Mouse (Mus musculus) hindbrain, embryonic 15.5 days (tissue): ENCODE measurements around the gene Sfxn4. TPM values are rescaled to one million over a fixed set of nuclear protein-coding genes. Genes with fewer than 3 reads are reported as not detected.

Source experiments
- ATAC-seq: fragments of 200-750 bp; cut with Nextera tagmentation; 2 replicates; pipeline ENCODE4 v1.8.0; 2017; ENCODE audit warnings: low read depth, moderate number of reproducible peaks, moderate TSS enrichment; ENCODE audit not compliant: low FRiP score
- H3K27ac ChIP-seq: fragments of 300-500 bp; sonication (generic); replicated peaks from 2 replicates; pipeline ENCODE4 v1.5.1; 2015; ENCODE audit warnings: mild to moderate bottlenecking, inconsistent platforms
- H3K27me3 ChIP-seq: fragments of 300-500 bp; sonication (generic); 2 replicates; pipeline ENCODE4 v1.6.1; 2015; ENCODE audit warnings: control low read depth, inconsistent platforms
- H3K36me3 ChIP-seq: fragments of 300-500 bp; sonication (generic); 2 replicates; pipeline ENCODE4 v1.6.1; 2015; ENCODE audit warnings: control low read depth, inconsistent platforms
- H3K4me1 ChIP-seq: fragments of 300-500 bp; sonication (generic); replicated peaks from 2 replicates; pipeline ENCODE4 v1.6.1; 2015; ENCODE audit warnings: control low read depth, inconsistent platforms
- H3K4me2 ChIP-seq: fragments of 300-500 bp; sonication (generic); 2 replicates; pipeline ENCODE4 v1.6.1; 2015; ENCODE audit warnings: moderate library complexity, mild to moderate bottlenecking, inconsistent platforms
- H3K4me3 ChIP-seq: fragments of 300-500 bp; sonication (generic); 2 replicates; pipeline ENCODE4 v1.5.1; 2015; ENCODE audit warnings: mild to moderate bottlenecking, inconsistent platforms
- H3K9ac ChIP-seq: fragments of 300-500 bp; sonication (generic); 2 replicates; pipeline ENCODE4 v1.6.1; 2015; ENCODE audit warnings: inconsistent platforms
- H3K9me3 ChIP-seq: fragments of 300-500 bp; sonication (generic); 2 replicates; pipeline ENCODE4 v1.6.1; 2016; ENCODE audit warnings: control low read depth, inconsistent platforms
- WGBS: fragments of 180-500 bp; shearing (Covaris S2); methylation state at CpG from one replicate; pipeline ENCODE4 v1.1.7; 2015; 5-methylcytosine and 5-hydroxymethylcytosine counted together
- polyA plus RNA-seq: library from polyadenylated mRNA; unstranded; fragments of >200 nt; fragmentation: Nextera tagmentation; extraction: Ambion mirVana; gene quantifications from 2 replicates; pipeline ENCODE4 v1.2.1, GENCODE M21; 2015

The Sfxn4 gene
- polyA plus RNA-seq, 1 experiment from 2014 or later: 12.8 TPM

GRCm38 (mm10) chr19:60789919-60790506, 71.3 kb downstream of the Sfxn4 start:
- Histone ChIP-seq H3K27me3 (no peaks in the 10 kb centered on the region), H3K27ac (peak overlapping the region; percentile 97), H3K9ac (peak overlapping the region; percentile 82), H3K4me3 (peak overlapping the region; percentile 85), H3K36me3 (no peaks in the 10 kb centered on the region), H3K9me3 (no peaks in the 10 kb centered on the region), H3K4me1 (peaks cover 31% of the 10 kb centered on the region), H3K4me2 (peak overlapping the region; percentile 60)
- 0% methylated on average over 58 of the region's 60 CpGs for WGBS
- peak; percentile 81 for ATAC-seq

- H3K9ac ChIP-seq: peak overlapping the region; percentile 82
- WGBS: 1% methylated on average over 7 of the region's 7 CpGs
- H3K36me3 ChIP-seq: no peaks in the 10 kb centered on the region
- no peaks in the 10 kb centered on the region for H3K27me3 ChIP-seq
- peak overlapping the region; percentile 85 for H3K4me3 ChIP-seq
- no peak overlapping the region; the same call in 1 of the 2 replicates for H3K27ac ChIP-seq
- H3K4me2 ChIP-seq: peak overlapping the region; percentile 60
- H3K4me1 ChIP-seq: peaks cover 31% of the 10 kb centered on the region
- H3K9me3 ChIP-seq: no peaks in the 10 kb centered on the region
- no peak for ATAC-seq
These were observed 71.8 kb downstream of the Sfxn4 start for GRCm38 (mm10) chr19:60789452-60789851.

- H3K36me3 ChIP-seq: no peaks in the 10 kb centered on the region
- H3K27ac ChIP-seq: no peak overlapping the region
- H3K27me3 ChIP-seq: no peaks in the 10 kb centered on the region
- ATAC-seq: no peak
- H3K9me3 ChIP-seq: no peaks in the 10 kb centered on the region
- WGBS: 53% methylated on average over 6 of the region's 6 CpGs
- H3K4me3 ChIP-seq: peak overlapping the region; percentile 23
- peaks cover 31% of the 10 kb centered on the region for H3K4me1 ChIP-seq
- 0 out of 2 replicates have a peak overlapping the region, but pooled peaks have one; percentile 16 for H3K9ac ChIP-seq
- peak overlapping the region; percentile 60 for H3K4me2 ChIP-seq
These were observed 72.9 kb downstream of the Sfxn4 start for GRCm38 (mm10) chr19:60788214-60788960.

- WGBS: 78% methylated on average over 2 of the region's 2 CpGs
- Histone ChIP-seq H3K27me3 (no peaks in the 10 kb centered on the region), H3K4me2 (peak overlapping the region; percentile 30; the same call in 1 of the 2 replicates), H3K9me3 (no peaks in the 10 kb centered on the region), H3K27ac (no peak overlapping the region), H3K36me3 (no peaks in the 10 kb centered on the region), H3K4me3 (no peak overlapping the region), H3K9ac (no peak overlapping the region), H3K4me1 (peaks cover 35% of the 10 kb centered on the region)
- ATAC-seq: no peak
These were observed 73.7 kb downstream of the Sfxn4 start for GRCm38 (mm10) chr19:60787465-60788150.

Other genes starting within 250 kb of the Sfxn4 start
- gene Nanos1, start 105.5 kb downstream of the Sfxn4 start, polyA plus RNA-seq: 19.4 and 19.7 TPM in 2 replicates
- gene Eif3a, start 70.8 kb downstream of the Sfxn4 start, polyA plus RNA-seq: 101 and 107 TPM in 2 replicates
- 41.2 and 42.9 TPM in 2 replicates for gene Fam45a, start 49.9 kb downstream of the Sfxn4 start, polyA plus RNA-seq
- gene Prdx3, start 13.1 kb upstream of the Sfxn4 start, polyA plus RNA-seq: 109 and 112 TPM in 2 replicates
- gene Grk5, start 28.3 kb upstream of the Sfxn4 start, polyA plus RNA-seq: 1.6 and 2.0 TPM in 2 replicates